Mouse (Mus musculus) embryo, embryonic 11.5 days (tissue): ENCODE measurements around the gene Taar5.
A peak's percentile ranks its signal among the peaks of the same experiment; 100 is the strongest.

Experiments
- DNase-seq: peaks from one replicate; pipeline ENCODE4 v3.0.0-alpha.2; 2012; ENCODE audit warnings: low read depth, low spot score

Gene Taar5

DNA sequence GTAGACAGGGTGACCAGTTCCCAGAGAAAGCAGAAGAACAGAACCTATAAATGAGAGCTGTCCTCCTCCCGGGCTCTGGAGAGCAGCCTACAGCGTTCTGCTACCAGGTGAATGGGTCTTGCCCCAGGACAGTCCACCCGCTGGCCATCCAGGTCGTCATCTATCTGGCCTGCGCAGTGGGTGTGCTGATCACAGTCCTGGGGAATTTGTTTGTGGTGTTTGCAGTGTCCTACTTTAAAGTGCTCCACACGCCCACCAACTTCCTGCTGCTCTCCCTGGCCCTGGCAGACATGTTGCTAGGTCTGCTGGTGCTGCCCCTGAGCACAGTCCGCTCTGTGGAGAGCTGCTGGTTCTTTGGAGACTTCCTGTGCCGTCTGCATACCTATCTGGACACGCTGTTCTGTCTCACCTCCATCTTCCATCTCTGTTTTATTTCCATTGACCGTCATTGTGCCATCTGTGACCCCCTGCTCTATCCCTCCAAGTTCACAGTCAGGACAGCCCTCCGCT lies at the start of gene Taar5:
TSS of gene Taar5 (plus strand) at position 51 of the 510 bp plus-strand sequence.
- DNase-seq: no peak

DNA sequence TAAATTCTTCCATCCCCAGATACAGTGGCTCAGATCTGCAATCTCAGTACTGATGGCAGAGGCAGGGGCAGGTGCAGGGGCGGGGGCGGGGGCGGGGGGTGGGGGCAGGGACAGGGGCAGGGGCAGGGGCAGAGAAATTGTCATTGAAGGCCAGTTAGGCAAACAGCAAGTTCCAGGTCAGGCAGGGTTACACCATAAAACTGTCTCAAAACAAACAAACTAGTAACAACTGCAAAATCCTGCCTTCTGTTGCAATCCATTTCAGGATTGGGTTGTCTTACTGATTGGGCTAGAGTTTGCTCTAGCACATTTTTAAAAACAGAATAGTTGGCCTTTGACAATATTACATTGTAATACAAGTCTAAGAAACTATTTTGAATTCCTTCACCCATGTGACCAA lies 48.0 kb upstream of the Taar5 start:
- DNase-seq: no peak

DNA sequence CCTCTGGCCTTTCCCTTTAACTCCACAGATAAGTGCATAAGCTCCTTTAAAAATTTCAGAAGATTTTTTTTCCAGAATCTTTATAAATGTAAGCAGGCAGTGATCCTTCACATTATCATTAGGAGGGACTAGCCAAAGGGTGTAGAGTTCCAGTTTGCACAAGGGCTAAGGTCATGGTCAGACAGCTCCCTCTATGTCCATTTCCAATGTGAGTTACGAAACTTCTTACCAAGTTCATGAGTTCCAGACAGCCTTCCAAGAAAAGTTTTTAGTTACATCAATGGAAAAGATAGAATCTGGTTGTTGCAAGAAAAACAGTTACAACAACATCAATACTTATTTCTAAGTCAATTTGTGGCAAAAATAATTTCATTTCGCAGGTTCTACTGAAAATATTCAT lies 46.6 kb upstream of the Taar5 start:
- DNase-seq: no peak

DNA sequence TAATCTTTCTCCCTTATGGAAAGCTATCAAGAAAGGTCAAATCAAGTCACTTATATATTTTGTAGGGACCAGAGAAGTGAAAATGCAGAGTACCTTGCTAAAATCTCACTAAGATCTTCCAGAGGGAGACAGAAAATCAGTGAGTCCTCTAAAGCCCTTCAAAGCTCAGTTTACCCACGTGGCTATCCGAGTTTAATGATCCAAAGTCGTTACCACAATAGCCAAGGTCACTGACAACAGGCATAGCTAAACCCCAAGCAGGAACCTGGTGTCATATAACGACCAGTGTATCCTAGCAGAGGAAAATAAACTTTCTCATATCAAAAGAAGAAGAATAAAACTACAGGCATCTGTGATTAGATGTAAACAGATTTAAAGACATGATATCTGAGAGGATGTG lies 32.9 kb upstream of the Taar5 start:
- no peak for DNase-seq

DNA sequence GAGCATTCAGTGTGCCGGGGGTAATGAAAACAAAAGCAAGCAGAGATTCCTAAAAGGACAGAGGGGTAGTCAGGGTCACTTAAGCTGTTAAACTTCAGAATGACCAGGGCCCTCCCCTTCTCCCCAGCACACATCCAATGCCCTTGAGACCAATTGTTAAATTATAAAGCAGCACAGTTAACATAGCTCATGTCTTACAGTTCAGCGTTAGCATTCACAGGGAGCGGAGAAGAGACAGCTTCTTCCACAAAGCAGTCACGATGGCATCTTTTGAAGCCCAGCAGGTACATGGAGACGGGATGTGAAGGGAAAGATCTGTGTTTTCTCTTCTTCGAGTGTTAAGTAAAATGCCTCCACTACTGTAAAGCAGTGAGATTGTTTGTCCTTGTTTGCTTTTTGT lies 32.2 kb upstream of the Taar5 start, which contains the start of gene Taar2:
TSS of gene Taar2 (plus strand) at position 261 of the 400 bp plus-strand sequence.
- DNase-seq: no peak

DNA sequence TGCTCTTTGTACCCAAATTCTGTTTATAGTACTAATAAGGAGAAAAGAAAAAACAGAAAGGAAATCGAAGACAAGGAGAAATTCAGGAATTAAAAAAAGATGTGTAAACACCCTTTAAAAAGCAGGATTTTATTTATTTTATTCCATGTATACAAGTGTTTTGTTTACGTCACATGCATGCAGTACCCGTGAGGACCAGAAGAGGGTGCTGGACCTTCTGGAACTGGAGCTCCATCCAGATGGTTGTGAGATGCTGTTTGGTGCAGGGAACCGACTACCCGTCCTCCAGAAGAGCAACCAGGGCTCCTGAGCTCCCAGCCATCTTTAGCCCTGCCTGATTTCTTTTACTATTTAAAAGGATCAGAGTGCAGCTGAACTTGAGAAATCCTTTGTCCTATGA lies 28.0 kb upstream of the Taar5 start:
- DNase-seq: no peak

DNA sequence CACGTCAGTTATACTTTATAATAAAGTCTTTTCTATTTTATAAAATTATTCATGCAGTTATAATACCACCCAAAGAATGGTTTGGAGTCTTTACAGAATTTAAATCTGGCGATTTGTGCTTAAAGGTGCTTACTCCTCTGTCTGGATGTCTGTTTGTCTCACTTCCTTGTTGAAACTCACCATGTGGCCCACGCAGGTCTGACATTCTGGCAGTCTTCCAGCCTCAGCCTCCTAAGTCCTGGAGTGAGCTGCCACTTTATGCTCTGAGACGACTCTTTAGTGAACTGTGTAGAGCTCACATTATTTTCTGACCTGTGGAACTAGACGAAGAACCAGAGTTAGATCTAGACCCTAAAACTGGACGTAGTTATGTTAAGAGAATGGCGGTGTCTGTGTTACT lies 22.5 kb upstream of the Taar5 start:
- no peak for DNase-seq

DNA sequence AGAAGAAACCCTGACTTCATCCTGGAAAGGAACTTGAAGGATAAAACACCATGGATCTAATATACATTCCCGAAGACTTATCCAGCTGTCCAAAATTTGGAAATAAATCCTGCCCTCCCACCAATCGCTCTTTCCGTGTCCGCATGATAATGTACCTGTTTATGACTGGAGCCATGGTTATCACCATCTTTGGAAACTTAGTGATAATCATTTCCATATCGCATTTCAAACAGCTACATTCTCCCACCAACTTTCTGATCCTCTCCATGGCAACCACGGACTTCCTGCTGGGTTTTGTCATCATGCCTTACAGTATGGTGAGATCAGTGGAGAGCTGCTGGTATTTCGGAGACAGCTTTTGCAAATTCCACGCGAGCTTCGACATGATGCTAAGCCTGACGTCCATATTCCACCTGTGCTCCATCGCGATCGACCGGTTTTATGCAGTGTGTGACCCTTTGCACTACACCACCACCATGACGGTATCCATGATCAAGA lies 20.9 kb upstream of the Taar5 start, which contains the start of gene Taar3:
TSS of gene Taar3 (plus strand) at position 51 of the 498 bp plus-strand sequence.
- DNase-seq: no peak

DNA sequence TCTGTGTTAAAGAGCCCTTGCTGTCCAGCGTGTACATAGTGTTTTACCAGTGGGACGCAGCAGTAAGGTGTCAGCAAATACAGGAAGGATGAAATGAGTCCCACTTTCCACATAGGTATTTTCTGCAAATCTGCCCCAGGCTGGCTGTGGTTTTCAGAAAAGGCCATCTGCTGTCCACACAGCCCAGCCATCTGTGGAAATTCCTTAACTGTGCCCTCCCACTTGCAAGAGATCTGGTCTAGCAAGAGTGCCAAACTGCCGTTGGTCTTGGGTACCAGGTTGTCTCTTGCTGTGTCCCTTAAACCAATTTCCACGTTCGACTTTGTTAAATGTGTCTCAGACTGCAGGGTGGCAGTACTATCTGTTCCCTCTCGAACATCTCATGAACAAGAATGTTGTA lies 18.8 kb upstream of the Taar5 start:
- no peak for DNase-seq

DNA sequence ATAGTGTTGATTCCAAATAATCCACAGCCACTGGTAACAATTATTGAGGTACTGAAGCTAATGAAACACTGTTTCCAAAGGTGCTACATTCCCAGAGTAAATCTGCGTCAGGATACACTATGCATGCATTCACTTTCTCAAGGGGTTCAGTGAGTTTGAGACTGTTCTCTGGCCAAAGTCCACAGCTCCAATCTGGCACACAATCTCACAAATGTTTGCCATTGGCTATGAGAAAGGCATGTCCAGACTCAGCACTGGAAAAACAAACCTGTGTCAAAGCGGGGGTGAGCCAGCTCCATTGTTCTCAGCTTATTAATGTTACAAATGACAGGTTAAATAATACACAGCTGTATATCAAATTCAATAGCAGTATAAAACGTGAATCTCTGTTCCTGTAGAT lies 11.4 kb upstream of the Taar5 start:
- DNase-seq: no peak

DNA sequence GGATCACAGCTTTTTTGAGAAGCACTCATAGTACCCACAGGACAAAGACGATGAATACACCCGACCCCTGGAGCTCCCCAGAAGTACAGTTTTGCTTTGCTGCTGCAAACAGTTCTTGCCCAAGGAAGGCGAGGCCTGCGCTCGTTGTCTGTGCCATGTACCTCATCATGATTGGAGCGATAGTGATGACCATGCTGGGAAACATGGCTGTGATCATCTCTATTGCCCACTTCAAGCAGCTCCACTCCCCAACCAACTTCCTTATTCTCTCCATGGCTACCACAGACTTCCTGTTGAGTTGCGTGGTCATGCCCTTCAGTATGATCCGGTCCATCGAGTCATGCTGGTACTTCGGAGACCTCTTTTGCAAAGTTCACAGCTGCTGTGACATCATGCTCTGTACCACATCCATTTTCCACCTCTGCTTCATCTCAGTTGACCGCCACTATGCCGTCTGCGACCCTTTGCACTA lies 10.0 kb upstream of the Taar5 start, which contains the start of gene Taar4:
TSS of gene Taar4 (plus strand) at position 51 of the 472 bp plus-strand sequence.
- no peak for DNase-seq

DNA sequence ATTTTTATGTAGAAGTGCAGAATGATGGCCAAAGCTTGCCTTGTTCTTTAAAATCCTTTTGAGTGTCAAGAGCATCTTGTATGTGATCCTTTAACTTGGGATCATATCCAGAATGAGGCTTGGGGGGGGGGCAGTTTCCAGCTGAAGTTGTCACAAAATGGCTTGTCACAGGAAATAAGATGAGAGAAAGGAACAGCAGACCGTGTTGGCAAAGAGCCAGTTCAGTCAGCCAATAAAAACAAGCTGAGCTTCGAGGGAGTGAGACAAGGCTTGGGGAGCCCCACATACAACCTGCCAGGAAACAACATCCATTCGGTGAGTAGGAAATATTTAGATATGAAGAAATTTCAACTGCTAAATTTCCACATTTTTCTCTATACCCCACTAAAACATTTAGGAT lies 7.1 kb upstream of the Taar5 start:
- no peak for DNase-seq

DNA sequence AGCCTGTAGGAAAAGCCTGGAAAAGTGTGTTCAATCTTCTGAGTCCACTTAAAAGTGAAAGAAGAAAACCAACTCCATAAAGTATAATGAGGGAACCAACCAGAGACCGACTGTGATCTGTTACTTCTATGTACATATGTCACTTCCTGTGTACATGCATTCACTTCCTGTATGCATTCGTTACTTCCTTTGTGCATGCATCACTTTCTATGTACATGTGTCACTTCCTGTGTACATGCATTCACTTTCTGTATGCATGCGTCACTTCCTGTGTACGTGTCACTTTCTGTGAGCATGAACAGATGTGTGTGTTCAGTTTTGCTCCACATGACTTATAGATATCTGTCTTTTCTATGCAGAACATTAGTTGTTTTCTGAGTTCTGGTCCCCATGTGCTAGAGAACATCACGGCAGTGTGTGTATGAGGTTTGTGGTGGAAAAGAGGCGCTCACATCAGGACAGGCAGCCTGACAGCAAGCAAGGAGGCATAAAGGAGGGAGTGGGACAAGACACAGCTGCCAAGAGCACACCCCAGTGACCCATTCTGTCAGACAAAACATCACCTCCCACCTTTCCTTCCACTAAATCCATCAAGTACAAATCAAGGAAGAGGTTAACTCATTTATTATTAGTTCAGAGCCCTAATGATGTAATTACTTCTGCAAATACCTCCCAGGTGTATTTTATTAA lies 5.4 kb upstream of the Taar5 start:
- DNase-seq: no peak

DNA sequence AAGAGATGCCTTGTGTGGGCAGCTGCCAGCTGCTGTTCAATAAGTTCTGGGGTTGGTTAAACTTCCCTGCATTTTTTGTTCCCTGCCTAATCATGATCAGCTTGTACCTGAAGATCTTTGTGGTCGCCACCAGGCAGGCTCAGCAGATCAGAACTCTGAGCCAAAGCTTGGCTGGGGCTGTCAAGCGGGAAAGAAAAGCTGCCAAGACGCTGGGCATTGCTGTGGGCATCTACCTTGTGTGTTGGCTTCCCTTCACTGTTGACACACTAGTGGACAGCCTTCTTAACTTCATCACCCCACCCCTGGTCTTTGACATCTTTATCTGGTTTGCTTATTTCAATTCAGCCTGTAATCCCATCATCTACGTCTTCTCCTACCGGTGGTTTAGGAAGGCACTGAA lies 750 bp downstream of the Taar5 start:
- no peak for DNase-seq

DNA sequence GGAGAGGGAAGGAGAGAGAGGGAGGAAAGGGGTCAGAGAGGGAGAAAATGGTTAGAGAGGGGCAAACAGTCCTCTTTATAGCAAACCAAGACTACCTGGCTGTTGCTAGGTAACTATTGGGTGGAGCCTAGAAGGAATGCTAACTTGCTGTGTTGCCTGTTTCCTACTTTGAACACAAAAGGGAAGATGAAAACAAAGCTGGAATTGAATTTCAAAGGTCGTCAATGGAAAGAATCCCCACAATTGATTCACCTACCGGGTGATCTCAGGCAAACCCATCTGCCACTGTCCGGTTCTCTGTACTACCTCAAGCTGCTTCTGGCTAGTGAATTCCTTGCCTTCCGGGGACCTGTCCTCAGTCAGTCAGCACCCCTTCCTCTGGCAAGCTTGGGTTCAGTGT lies 7.5 kb downstream of the Taar5 start:
- no peak for DNase-seq

DNA sequence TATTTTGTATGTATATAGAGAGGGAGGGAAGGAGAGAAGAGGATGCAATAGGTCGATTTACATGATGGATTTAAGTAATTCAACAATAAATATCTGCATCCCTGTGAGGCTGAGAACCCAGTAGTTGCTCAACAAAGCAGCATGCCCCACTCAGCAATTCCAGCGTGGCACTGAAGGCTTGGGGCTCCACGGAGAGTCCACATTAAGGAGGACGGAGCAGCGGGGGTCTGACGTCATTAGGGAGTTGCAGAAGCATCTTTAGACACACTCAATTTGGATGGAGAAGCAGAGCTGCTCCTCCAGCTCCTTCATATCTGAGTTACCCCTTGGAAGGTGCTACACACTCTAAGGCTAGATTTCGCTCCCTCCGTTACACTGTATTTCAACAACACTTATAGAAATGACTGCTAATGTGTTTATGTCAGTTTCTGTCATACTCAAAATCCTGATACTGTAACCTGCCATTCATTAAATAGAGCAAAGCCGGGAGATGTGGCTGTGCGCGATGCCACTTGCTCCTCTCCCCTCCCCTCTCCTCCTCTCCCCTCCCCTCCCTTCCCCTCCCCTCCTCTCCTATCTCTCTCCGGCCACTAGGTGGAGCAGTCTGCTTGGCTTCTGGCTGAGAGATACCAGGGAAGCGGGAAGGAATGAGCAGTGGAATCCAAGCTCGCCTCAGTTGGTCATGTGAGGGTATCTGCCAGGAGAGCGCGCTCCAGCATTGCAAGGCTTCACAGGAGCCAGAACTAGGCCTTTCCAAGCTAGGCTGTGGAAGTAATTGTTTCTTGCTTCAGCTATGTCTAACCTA lies 8.6 kb downstream of the Taar5 start:
- peak; percentile 75 for DNase-seq

DNA sequence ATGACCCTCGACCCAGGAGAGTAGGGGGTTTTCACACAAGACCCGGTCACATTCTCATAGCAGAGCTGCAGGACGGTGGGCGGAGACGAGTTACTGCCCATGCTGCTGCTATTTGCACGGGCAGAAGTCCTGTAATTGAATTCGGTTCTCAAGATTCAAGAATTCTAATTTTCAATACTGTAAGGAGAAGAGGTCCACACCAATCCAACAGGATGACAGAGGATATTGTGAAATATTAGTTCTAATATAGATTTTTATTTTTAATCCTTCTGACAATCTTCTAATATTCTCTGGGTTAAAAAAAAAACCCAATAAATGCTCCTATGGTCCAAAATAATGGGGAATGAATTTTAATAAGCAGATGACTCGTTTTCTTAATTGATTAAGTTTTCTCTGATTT lies 15.0 kb downstream of the Taar5 start, which contains the start of gene Taar6:
TSS of gene Taar6 (minus strand) at position 101 of the 400 bp plus-strand sequence.
- DNase-seq: no peak

DNA sequence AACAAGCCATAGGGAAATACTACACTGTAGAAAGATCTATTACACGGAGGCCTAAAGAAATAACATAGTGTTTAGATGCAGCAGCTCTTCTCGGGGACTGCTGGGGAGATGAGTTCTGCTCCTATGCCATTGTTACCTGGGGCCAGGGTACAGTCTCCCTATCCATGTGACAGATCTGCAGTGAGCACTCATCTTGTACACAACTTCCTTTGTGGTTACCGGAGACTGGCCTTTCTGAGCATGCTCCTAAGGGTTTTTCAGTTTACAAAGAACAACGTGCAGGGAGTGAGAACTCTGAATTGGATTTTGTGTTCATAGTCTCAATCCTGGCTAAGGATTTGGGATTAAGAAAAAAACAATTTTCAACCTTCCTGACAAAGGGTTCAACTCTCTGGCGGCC lies 15.9 kb downstream of the Taar5 start:
- DNase-seq: no peak

DNA sequence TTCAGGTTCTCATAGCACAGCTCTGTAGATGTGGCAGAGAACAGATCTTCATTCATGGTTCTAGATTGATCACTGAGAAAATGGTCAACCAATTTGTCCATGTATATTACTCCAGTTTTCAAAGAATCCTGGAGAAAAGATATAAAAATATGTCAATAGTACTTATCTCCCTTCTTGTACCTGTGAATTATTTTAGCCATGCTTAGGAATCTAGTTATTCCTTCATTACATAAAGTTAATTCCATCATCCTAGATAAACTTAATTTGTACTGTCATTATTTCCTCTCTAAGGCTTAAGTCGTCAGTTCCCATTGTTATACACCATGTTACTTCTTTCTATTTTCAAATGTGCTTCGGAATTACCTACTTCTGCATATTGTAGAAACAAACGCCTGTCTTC lies 22.9 kb downstream of the Taar5 start, which contains the start of gene Taar7a:
TSS of gene Taar7a (minus strand) at position 101 of the 400 bp plus-strand sequence.
- DNase-seq: no peak

DNA sequence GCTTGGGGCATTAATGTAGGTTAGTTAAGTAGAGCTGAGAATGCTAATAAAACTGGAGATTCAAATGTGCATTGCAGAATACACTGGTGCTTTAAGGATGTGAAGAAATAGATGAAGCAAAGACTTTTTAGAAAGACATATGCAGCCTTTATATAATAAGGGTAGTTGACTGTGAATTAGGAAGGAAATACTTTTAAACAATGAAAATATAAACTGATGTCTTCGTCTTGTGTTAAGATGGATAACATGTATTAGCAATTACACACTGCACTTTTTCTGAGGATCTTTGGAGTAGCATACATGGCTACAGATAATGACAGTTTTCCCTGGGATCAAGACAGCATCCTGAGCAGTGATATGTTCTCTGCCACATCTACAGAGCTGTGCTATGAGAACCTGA lies 29.1 kb downstream of the Taar5 start, which contains the start of gene Taar7b:
TSS of gene Taar7b (plus strand) at position 301 of the 400 bp plus-strand sequence.
- DNase-seq: no peak

DNA sequence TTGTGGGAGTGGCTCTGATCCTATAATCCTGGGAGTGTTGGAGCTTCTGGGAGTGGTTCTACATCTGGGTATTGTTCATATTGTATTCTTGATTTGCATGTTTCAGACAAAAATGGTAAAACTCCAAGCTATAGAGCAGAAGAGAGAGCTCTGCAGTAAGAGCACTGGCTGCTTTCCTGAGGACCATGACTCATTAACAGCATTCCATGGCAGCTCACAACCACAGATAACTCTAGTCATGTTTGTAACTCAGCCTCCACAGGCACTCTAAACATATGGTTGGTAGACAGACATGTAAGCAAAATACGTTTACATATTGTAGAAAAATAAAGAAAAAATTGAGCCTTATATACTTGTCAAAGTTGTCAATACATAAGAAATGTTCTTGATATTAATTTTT lies 35.9 kb downstream of the Taar5 start:
- no peak for DNase-seq

DNA sequence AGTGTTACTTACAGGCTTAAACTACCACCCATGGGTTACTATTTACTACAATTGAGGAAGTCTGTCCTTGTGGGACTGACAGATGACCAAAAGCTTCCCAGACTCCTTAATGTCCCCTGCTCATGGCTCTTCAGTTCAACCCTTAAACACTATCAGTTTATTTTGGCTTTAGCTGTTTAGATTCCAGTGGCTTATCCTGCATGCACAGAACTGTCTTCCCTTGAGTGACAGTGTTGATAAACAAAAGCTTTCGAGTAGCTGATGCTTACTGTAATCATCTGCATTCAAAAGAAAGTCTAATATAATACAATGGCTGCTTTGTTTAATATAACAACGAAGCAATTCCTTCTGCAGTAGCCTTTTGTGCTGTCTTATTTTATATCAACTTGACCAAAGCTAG lies 36.5 kb downstream of the Taar5 start:
- DNase-seq: no peak
